In genomic region chr13:48998591-48998990, GRCm38 (mm10) we compare ENCODE assay signal across 8 mouse cellular contexts. TPM values are rescaled to one million over a fixed set of nuclear protein-coding genes. Genes with fewer than 3 reads are reported as not detected.
A peak's percentile ranks its signal among the peaks of the same experiment; 100 is the strongest.
DNase-seq lines count a peak whose midpoint lies in the region; ATAC-seq and TF ChIP-seq lines count a peak whose summit lies in the region.

No protein-coding gene starts in this region.

- TF ChIP-seq CTCF in thymus, adult 2 months (IDR thresholded peaks at IDR 0.05; ENCODE audit: borderline replicate concordance, control insufficient read depth, extremely low read depth, insufficient read depth, low read length, poor library complexity) = peak; percentile 48; the same call in 1 of the 2 replicates

- TF ChIP-seq POLR2A in thymus, adult 2 months (IDR thresholded peaks at IDR 0.05; ENCODE audit: control insufficient read depth, extremely low read depth, insufficient read depth, low read length, poor library complexity) = no peak

- no peak overlapping the region for H3K4me3 ChIP-seq in forebrain, embryonic 12.5 days (replicated peaks)
- no peak overlapping the region for H3K4me3 ChIP-seq in thymus, adult 2 months (ENCODE audit: control insufficient read depth, insufficient read depth, low read length)

- H3K9ac ChIP-seq in forebrain, embryonic 12.5 days = no peak overlapping the region

- H3K27ac ChIP-seq in forebrain, embryonic 12.5 days = no peak overlapping the region
- H3K27ac ChIP-seq in thymus, adult 2 months (ENCODE audit: control insufficient read depth, insufficient read depth, low read length) = no peak overlapping the region

- 0 out of 2 replicates have a peak, but pooled peaks have one; percentile 51 for ATAC-seq in forebrain, embryonic 12.5 days (ENCODE audit: low FRiP score)

- H3K27me3 ChIP-seq in forebrain, embryonic 12.5 days = no peaks in the 10 kb centered on the region
- no peaks in the 10 kb centered on the region for H3K27me3 ChIP-seq in thymus, adult 2 months (ENCODE audit: control insufficient read depth, insufficient read depth, low read length)

- H3K36me3 ChIP-seq in forebrain, embryonic 12.5 days (replicated peaks) = no peaks in the 10 kb centered on the region
- H3K36me3 ChIP-seq in thymus, adult 2 months (ENCODE audit: control insufficient read depth, insufficient read depth, low read length) = no peaks in the 10 kb centered on the region

- peak; percentile 71 for DNase-seq in ovary, postnatal 14 days (ENCODE audit: low spot score)
- no peak for DNase-seq in ovary, postnatal 36 days (ENCODE audit: low spot score)
- DNase-seq in c-Kit-positive CD71-negative TER-119-negative erythroid progenitor cells, embryonic 14.5 days (ENCODE audit: low read depth) = peak; percentile 67
- peak; percentile 47 for DNase-seq in kidney, adult 11 months
- peak; percentile 59 to 77 for DNase-seq in left cerebral cortex, postnatal 25 days (ENCODE audit: low spot score in 2 of 2)
- DNase-seq in naive thymus-derived CD4-positive, alpha-beta T cell, adult 2 months (ENCODE audit: low read depth) = peak; percentile 85
- peak; percentile 71 for DNase-seq in thymus, adult 2 months

- H3K4me1 ChIP-seq in forebrain, embryonic 12.5 days = peaks cover 11% of the 10 kb centered on the region
- H3K4me1 ChIP-seq in thymus, adult 2 months (replicated peaks; ENCODE audit: control insufficient read depth, insufficient read depth, low read length) = peaks cover 6% of the 10 kb centered on the region; the same call in 1 of the 2 replicates

- WGBS in forebrain, embryonic 12.5 days = 12% methylated on average over 6 of the region's 6 CpGs
- WGBS in thymus, adult 2 months = 18% methylated on average over 6 of the region's 6 CpGs

- no peak overlapping the region for H3K4me2 ChIP-seq in forebrain, embryonic 12.5 days

- H3K9me3 ChIP-seq in forebrain, embryonic 12.5 days = no peaks in the 10 kb centered on the region

- intact Hi-C loops in left cerebral cortex, postnatal 25 days (cut with DNase I) = loop anchor here (5.0 kb wide), 1 partner anchor 341 kb away; no protein-coding TSS in a partner anchor

RNA-seq across cellular contexts. Expression of gene Fam120a, which starts 30.8 kb away (rescaled TPM):
- 18.2 and 18.5 TPM in 2 replicates for polyA plus RNA-seq in forebrain, embryonic 12.5 days (2016; fragmentation: Nextera tagmentation; extraction: Ambion mirVana)
- total RNA-seq in left cerebral cortex, postnatal 25 days (2021) = 100 to 1,000 TPM; 117 to 123 TPM
- polyA plus RNA-seq in thymus, adult 2 months (2012; rRNA removed) = 120 and 142 TPM in 2 replicates
